Mouse (Mus musculus): ENCODE data around the gene Ubac2. TPM values are rescaled to one million over a fixed set of nuclear protein-coding genes. Genes with fewer than 3 reads are reported as not detected.
A peak's percentile ranks its signal among the peaks of the same experiment; 100 is the strongest.
"Not testable (repeated sequence)": the region's sequence is repeated elsewhere in the genome, so short reads cannot be mapped to it uniquely, and the experiment has no call there.

The Ubac2 gene
- total and polyA plus RNA-seq, 3 experiments: 25.0 to 50.8 (median 37.2) TPM

DNA sequence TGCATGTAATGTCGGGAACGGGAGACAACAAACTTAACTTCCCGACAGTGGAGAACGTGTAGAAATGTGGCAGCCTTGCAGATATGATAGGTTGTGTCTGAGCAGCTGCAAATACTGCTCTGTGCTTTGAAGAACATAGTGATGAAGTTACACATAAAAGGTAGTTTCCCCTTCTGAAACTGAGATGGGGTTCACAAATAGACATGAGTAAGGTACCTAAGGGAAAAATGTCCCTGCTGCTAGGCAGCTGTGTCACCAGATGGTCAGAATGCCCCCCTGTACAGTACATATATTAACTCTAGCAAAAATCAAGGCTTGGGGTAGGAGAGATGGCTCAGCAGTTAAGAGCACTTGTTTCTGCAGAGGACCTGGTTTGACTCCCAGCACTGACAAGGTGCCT, 4.8 kb upstream of the Ubac2 start:
- no peak for ATAC-seq (ENCODE audit: extremely low read depth, insufficient number of reproducible peaks, low FRiP score, poor library complexity, severe bottlenecking)
- no peak overlapping the region for H3K4me3 ChIP-seq (ENCODE audit: low read depth, low read length)
- no peaks in the 10 kb centered on the region for H3K9me3 ChIP-seq (replicated peaks)
- no peaks in the 10 kb centered on the region for H3K36me3 ChIP-seq (replicated peaks)
- TF ChIP-seq GATA1 (IDR thresholded peaks at IDR 0.05; ENCODE audit: borderline replicate concordance, low read length): no peak
- no peak for TF ChIP-seq GATA2 (IDR thresholded peaks at IDR 0.05; ENCODE audit: borderline replicate concordance, low read depth, low read length)
- no peak for TF ChIP-seq POLR2AphosphoS5 (IDR thresholded peaks at IDR 0.05; ENCODE audit: insufficient replicate concordance, low read depth, low read length)
- TF ChIP-seq CTCF (IDR thresholded peaks at IDR 0.05; ENCODE audit: low read depth, low read length): no peak
- TF ChIP-seq TAL1 (conservative IDR thresholded peaks at IDR 0.05; ENCODE audit: low read depth, low read length): no peak
- H3K27me3 ChIP-seq (ENCODE audit: insufficient read depth, low read length): peaks cover 28% of the 10 kb centered on the region
- H3K4me1 ChIP-seq (ENCODE audit: insufficient read depth, low read depth, low read length): peaks cover 7% of the 10 kb centered on the region
- no peak for DNase-seq (ENCODE audit: low spot score)

DNA sequence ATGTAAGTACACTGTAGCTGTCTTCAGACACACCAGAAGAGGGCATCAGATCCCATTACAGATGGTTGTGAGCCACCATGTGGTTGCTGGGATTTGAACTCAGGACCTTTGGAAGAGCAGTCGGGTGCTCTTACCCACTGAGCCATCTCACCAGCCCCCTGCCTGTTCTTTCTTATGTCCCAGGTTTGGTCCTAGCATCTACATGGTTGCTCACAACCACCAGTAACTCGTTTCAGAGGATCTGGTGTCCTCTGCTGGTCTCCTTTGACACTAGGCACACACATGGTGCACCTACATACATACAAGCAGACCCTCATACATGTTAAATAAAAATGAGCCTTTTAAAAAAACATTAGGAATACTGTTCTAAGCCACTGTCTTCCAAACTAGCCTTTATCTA, 2.2 kb upstream of the Ubac2 start:
- H3K27me3 ChIP-seq (ENCODE audit: insufficient read depth, low read length): peaks cover 21% of the 10 kb centered on the region
- H3K9me3 ChIP-seq (replicated peaks); ATAC-seq (ENCODE audit: extremely low read depth, insufficient number of reproducible peaks, low FRiP score, poor library complexity, severe bottlenecking); H3K4me3 ChIP-seq (ENCODE audit: low read depth, low read length); DNase-seq (ENCODE audit: low spot score): not testable (repeated sequence)
- peaks cover 13% of the 10 kb centered on the region for H3K36me3 ChIP-seq (replicated peaks)
- H3K4me1 ChIP-seq (ENCODE audit: insufficient read depth, low read depth, low read length): peaks cover 27% of the 10 kb centered on the region

DNA sequence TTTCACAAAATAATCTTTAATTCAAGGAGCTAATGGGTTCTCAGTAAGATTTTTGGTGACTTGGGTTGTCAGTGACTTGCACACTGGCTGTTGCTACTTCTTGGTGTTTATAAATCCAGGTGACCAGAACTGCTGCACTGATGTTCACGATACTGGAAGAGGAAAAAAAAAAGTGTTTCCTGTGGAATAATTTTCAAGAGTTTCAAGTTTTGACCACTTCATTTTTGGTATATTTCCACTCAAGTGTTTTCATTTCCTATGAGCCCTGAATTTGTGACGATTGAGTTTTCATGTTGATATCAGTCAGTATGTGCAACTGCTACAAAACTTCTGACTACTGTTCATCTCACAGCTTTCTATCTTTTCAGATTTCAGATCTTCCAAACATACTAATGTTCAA, 1.6 kb upstream of the Ubac2 start:
- H3K27me3 ChIP-seq (ENCODE audit: insufficient read depth, low read length): peaks cover 14% of the 10 kb centered on the region
- TF ChIP-seq POLR2AphosphoS5 (IDR thresholded peaks at IDR 0.05; ENCODE audit: insufficient replicate concordance, low read depth, low read length): no peak
- TF ChIP-seq CTCF (IDR thresholded peaks at IDR 0.05; ENCODE audit: low read depth, low read length): no peak
- TF ChIP-seq GATA2 (IDR thresholded peaks at IDR 0.05; ENCODE audit: borderline replicate concordance, low read depth, low read length): no peak
- no peak for TF ChIP-seq GATA1 (IDR thresholded peaks at IDR 0.05; ENCODE audit: borderline replicate concordance, low read length)
- TF ChIP-seq TAL1 (conservative IDR thresholded peaks at IDR 0.05; ENCODE audit: low read depth, low read length): no peak
- H3K9me3 ChIP-seq (replicated peaks): no peaks in the 10 kb centered on the region
- peaks cover 17% of the 10 kb centered on the region for H3K36me3 ChIP-seq (replicated peaks)
- H3K4me1 ChIP-seq (ENCODE audit: insufficient read depth, low read depth, low read length): peaks cover 30% of the 10 kb centered on the region
- no peak for ATAC-seq (ENCODE audit: extremely low read depth, insufficient number of reproducible peaks, low FRiP score, poor library complexity, severe bottlenecking)
- H3K4me3 ChIP-seq (ENCODE audit: low read depth, low read length): no peak overlapping the region
- DNase-seq (ENCODE audit: low spot score): no peak

GRCm38 (mm10) chr14:121877640-121878039, 780 bp upstream of the Ubac2 start:
- H3K27me3 ChIP-seq (ENCODE audit: insufficient read depth, low read length): peaks cover 13% of the 10 kb centered on the region
- H3K4me3 ChIP-seq (ENCODE audit: low read depth, low read length): peak overlapping the region; percentile 88
- no peak for DNase-seq (ENCODE audit: low spot score)
- H3K4me1 ChIP-seq (ENCODE audit: insufficient read depth, low read depth, low read length): peaks cover 35% of the 10 kb centered on the region
- H3K9me3 ChIP-seq (replicated peaks): no peaks in the 10 kb centered on the region
- ATAC-seq (ENCODE audit: extremely low read depth, insufficient number of reproducible peaks, low FRiP score, poor library complexity, severe bottlenecking): no peak
- TF ChIP-seq GATA1 (IDR thresholded peaks at IDR 0.05; ENCODE audit: borderline replicate concordance, low read length) (no peak), TAL1 (conservative IDR thresholded peaks at IDR 0.05; ENCODE audit: low read depth, low read length) (no peak), GATA2 (IDR thresholded peaks at IDR 0.05; ENCODE audit: borderline replicate concordance, low read depth, low read length) (no peak), POLR2AphosphoS5 (IDR thresholded peaks at IDR 0.05; ENCODE audit: insufficient replicate concordance, low read depth, low read length) (no peak), CTCF (IDR thresholded peaks at IDR 0.05; ENCODE audit: low read depth, low read length) (no peak)
- H3K36me3 ChIP-seq (replicated peaks): peaks cover 25% of the 10 kb centered on the region

DNA sequence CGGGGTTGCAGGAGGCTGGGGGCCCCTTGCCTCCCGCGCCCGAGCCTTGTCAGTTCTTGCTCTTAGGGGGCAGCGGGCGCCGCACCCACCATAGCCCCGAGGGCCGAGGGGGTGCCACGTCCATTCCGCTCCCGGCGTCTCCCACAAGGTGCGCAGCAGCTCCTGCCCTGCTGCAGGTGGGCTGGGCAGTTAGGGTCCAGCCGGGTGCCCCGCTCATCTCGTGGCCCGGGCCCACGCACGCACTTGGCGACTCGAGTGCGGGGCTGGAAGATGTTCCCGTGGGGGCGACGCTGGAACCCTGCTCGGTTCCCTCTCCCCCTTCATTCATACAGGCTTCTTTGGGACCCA, 413 bp downstream of the Ubac2 start:
- peaks cover 37% of the 10 kb centered on the region for H3K4me1 ChIP-seq (ENCODE audit: insufficient read depth, low read depth, low read length)

DNA sequence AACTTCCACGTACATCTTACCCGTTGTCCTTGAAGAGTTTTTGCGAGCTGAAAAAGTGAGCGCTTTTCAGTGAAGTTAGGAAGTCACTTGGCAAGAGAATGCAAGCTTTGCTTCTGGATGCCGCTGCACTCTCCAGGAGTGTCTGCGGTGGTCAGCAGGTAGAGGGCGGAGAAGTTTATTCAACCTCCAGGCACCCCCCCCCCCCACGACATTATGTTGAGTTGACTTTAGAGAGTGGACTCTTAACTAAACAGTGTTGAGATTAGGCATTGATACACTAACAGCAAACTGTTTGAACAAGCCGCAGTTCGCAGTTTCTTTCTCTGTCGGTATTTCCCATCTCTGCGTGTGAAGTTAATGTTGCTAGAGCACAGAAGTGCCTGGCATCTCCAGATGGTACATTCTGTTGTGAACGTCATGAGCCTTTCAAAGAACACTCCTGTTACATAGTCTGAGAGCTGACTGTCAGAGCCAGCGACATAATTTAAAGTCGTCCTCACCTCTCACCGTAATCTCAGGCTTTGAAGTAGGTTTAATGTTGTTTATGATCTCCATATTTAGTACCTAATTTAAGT, 933 bp downstream of the Ubac2 start:
- Histone ChIP-seq H3K27me3 (ENCODE audit: insufficient read depth, low read length) (no peaks in the 10 kb centered on the region), H3K9me3 (replicated peaks) (no peaks in the 10 kb centered on the region), H3K4me3 (ENCODE audit: low read depth, low read length) (peak overlapping the region; percentile 88), H3K4me1 (ENCODE audit: insufficient read depth, low read depth, low read length) (peaks cover 39% of the 10 kb centered on the region), H3K36me3 (replicated peaks) (peaks cover 40% of the 10 kb centered on the region)
- DNase-seq (ENCODE audit: low spot score): no peak
- TF ChIP-seq GATA1 (IDR thresholded peaks at IDR 0.05; ENCODE audit: borderline replicate concordance, low read length): no peak
- no peak for TF ChIP-seq TAL1 (conservative IDR thresholded peaks at IDR 0.05; ENCODE audit: low read depth, low read length)
- no peak for TF ChIP-seq GATA2 (IDR thresholded peaks at IDR 0.05; ENCODE audit: borderline replicate concordance, low read depth, low read length)
- no peak for TF ChIP-seq CTCF (IDR thresholded peaks at IDR 0.05; ENCODE audit: low read depth, low read length)
- TF ChIP-seq POLR2AphosphoS5 (IDR thresholded peaks at IDR 0.05; ENCODE audit: insufficient replicate concordance, low read depth, low read length): no peak
- ATAC-seq (ENCODE audit: extremely low read depth, insufficient number of reproducible peaks, low FRiP score, poor library complexity, severe bottlenecking): no peak

More for the DNA sequence above, 413 bp downstream of the Ubac2 start:
- no peak for ATAC-seq (ENCODE audit: extremely low read depth, insufficient number of reproducible peaks, low FRiP score, poor library complexity, severe bottlenecking)
- peaks cover 3% of the 10 kb centered on the region for H3K27me3 ChIP-seq (ENCODE audit: insufficient read depth, low read length)
- H3K9me3 ChIP-seq (replicated peaks): no peaks in the 10 kb centered on the region
- TF ChIP-seq GATA2 (IDR thresholded peaks at IDR 0.05; ENCODE audit: borderline replicate concordance, low read depth, low read length): no peak
- TF ChIP-seq TAL1 (conservative IDR thresholded peaks at IDR 0.05; ENCODE audit: low read depth, low read length): no peak
- no peak for TF ChIP-seq CTCF (IDR thresholded peaks at IDR 0.05; ENCODE audit: low read depth, low read length)
- no peak for TF ChIP-seq GATA1 (IDR thresholded peaks at IDR 0.05; ENCODE audit: borderline replicate concordance, low read length)
- TF ChIP-seq POLR2AphosphoS5 (IDR thresholded peaks at IDR 0.05; ENCODE audit: insufficient replicate concordance, low read depth, low read length): no peak
- peak overlapping the region; percentile 88 for H3K4me3 ChIP-seq (ENCODE audit: low read depth, low read length)
- DNase-seq (ENCODE audit: low spot score): no peak
- peaks cover 37% of the 10 kb centered on the region for H3K36me3 ChIP-seq (replicated peaks)
